Mouse (Mus musculus) urinary bladder, postnatal 14 days (tissue): ENCODE data around the gene Kcnab2.

Experiments
- DNase-seq: peaks from one replicate; pipeline ENCODE4 v3.0.0; 2021; ENCODE audit warnings: low spot score

Gene Kcnab2

DNA sequence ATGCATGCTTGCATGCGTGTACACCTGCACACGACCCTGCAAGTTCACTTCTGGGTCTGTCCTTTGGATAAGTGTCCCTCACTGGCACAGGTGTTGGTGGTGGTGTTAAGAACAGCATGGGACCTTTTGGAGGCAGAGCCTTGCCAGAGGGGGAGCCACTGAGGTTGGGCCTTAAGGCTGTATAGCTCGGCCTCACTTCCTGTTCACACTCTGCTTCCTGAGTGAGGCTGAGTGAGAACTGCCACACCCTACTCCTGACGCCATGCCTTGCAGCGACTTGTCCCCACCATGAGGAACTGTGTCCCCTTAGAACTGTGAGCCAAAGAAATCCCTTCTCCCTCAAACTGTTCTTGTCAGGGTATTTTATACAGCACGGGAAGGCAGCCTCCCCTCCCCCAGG lies 26.3 kb downstream of the Kcnab2 start:
- DNase-seq = no peak

DNA sequence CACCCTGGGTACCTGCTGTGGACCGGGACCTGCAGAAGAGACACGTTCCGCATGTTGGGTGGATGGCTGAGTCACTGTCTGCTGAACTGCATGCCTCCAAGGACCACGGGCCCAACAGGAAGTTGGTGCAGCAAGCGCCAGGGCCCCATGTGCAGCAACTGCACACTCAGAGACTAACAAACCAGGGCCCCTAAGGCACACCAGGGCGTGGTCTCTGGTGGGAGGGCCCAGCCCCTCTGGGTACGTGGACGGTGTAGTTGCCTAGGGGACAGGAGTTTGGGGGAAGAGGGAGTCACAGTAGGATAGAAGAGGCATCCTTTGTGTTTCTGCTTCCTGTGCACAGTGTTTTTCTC lies 29.0 kb downstream of the Kcnab2 start:
- DNase-seq = no peak

DNA sequence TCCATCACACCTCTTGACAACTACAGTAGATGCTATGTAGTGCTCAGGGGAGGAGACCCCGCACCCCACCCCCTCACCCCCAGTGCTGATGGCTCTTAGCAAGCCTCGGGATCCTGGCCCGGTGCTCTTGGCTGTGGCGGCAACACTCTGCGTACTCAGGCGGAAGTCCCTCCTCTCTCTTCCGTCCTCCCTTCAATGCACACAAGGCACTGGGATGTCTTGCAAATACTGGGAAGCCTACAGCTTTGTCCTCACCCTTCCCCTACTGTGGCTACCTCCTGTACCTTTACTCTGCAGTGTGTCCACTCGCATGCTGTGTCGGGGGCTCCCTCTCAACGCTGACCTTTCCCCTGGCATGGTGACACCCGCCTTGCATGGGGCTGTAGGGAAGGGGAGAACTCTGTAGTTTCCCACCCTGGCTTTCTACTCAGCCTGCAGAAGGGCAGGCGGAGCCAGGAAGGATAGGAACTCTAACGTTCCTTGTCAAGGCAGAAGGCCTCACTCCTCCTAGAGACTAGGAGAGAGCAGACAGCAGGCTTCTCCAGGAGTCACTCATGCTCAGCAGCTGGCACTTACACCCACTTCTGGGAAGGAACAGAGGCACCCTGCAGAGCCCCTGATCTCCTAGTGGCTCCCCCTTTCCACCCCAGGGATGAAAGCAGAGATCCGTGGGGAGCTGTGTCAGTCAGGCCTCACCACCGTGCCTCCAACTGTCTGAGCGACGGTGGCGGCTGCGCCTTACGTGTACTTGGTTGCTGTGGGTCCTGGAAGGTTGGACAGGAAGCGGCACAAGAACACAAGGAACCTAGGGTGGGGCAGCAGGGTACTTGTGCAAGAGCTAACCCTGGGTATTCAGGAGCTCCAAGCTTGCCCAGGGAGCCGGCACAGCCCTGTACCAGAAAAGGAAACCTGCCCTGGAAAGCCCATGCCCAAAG lies 29.7 kb downstream of the Kcnab2 start:
- no peak for DNase-seq

DNA sequence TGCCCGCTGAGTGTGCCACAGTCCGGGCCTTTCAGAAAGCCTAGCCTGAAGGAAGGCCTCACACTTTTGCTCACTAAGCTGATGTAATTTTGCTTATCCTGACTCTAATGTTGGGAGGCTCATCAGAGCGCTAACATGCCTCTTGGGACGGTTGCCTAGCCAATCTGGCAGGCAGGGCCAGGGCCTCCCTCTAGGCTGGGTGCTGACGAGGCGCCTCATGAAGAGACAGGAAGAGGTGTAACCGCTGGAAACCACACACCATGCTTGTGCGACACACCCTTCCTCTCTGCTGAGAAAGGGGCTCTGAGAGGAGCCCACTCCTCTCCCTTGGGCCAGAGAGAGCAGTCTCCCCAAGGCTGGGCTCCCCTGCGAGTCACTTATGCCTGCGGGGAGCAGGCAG lies 31.5 kb downstream of the Kcnab2 start:
- peak; percentile 16 for DNase-seq

DNA sequence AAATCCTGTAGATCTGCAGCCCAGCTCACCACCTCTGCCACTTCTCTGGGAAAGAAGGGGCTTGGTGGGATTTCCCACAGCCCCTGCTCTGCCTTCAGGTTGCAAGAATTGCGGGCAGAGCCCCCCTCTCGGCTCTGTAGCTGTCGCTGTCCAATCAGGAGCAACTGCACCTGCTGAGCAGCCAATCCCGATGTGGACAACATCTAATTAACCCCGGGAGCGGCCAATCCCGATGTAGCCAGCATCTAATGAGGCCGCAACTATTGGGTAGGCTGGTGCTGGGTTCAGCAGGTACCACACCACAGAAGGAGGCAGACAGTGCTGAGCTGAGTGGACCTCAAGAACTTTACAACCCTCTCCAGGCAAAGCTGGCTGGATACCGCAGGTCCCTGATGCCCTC lies 36.1 kb downstream of the Kcnab2 start:
- DNase-seq = no peak

DNA sequence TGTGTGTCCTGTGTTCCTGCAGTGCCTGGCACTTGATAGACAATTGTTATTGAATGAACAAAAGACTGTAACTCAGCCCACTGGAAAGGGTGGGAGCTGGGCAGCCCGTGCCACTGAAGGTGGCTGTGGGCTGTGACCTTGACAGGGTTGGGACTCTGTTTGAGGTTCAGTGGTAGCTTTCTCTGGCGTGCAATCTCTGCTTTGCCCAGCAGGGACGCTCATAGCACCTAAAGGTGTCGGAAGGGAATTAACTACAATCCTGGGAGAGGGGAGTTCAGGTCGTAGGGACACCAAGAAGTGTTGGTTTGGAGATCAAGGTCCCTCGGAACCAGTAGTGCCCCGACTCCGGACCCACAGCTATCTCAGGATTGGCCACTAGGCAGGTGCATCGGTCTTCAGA lies 36.8 kb downstream of the Kcnab2 start:
- DNase-seq = no peak

DNA sequence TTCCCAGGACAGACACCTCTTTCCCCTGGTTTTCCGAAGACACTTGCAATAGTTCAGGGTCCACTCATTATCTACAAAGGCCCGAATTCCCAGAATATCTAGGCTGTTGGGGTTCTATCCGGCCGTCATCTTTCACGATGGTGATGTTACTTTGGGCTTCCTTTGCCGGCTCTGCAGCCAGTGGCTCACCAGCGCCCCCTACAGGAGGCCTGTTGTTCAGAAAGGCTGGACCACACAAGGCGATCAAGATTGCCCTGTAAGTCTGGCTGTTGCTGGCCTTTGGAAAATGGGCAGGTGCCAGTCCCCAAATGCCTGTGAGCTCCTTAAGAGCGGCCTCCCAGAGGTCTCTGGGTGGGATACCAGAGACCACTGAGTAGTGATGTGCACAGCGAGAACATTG lies 42.4 kb downstream of the Kcnab2 start:
- DNase-seq = peak; percentile 78

DNA sequence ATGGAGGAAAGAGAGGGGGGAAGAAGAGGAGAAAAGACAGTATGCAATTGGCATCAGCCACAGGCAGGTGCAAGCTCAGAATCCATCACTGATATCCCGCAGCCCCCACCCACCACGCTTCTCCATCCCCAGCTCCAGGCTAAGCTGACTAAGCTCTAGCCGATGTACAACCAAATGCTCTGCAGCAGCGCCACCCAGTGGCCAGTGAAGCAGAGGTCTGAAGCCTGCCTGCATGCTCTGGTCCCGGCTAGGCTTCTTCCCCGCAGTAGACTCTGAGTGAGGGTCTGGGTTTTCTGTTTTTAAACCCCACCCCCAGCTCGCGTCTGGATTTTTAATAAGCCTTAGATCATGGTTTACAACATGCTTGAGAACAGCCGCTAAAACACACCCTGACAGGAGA lies 42.8 kb downstream of the Kcnab2 start:
- DNase-seq = peak; percentile 91

DNA sequence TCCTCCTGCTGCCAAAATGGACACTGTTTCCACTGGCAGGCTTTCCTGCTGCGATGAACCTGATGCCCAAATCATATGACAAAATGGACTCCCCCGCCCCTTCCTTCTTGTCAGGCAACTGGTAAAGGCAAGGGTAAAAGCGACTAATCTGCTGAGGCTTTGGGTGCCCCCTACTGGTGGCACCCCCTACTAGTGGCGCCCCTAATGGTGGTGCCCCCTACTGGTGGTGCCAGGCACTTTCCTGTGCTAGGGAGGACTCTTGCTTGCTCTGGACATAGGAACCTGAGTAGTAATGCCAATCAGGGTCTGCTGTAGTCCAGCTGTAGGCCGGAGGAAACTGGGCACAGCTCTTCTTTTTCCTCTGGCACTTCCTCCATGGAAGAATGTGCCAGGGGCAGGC lies 45.4 kb downstream of the Kcnab2 start:
- peak; percentile 12 for DNase-seq

DNA sequence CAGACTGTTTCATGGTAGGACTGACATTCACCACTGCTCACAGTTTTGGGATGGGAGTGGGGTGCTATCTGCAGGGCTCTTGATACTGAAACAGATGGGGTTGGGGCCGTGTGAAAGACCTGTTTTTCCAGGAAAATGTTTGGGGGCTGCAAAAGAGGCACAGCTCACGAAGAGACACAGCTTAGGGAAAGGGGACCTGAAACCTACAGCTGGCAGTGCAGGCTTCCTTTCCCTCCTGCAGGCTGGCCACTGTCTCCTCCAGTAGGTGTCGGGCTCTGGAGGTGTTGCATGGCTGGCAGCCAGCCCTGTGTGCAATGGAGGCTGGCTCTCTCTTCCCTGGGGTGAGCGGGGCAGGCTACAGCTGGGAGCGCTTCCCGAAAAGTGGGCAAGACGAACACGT lies 49.4 kb downstream of the Kcnab2 start:
- DNase-seq = no peak

DNA sequence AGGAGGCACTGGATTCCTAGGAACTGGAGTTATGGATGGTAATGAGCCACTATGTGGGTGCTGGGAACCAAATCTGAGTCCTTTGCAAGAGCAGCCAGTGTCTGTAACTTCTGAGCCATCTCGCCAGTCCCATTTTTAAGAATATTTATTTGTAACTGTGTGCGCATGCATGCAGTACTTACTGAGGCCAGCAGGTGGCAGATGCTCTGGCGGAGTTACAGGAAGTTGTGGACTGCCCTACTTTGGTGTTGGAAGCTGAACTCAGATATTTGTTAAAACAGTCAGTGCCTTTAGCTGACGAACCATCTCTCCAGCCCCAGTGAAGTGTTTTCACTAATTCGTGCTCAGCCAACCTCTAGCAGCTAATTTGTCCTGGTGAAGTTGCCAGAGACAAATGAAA lies 52.7 kb downstream of the Kcnab2 start:
- DNase-seq = no peak

DNA sequence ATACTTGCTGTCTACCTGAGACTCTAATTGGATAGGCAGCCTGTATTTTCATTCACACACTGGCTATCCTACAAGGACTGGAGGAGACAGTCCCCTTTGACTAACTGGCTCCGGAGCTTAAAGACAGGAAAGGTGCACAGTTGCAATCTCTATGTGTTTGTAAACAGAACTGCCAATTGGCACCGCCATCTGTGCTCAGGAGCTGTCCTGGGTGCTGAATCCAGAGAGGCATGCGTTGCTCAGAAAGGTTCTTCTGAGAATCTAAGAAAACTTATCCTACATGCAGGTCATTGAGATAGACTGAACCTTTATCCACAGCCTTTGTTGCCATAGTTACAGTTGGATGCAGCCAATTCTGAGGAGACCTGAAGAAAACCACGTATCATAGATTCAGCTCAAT lies 53.3 kb downstream of the Kcnab2 start:
- DNase-seq = peak; percentile 38

DNA sequence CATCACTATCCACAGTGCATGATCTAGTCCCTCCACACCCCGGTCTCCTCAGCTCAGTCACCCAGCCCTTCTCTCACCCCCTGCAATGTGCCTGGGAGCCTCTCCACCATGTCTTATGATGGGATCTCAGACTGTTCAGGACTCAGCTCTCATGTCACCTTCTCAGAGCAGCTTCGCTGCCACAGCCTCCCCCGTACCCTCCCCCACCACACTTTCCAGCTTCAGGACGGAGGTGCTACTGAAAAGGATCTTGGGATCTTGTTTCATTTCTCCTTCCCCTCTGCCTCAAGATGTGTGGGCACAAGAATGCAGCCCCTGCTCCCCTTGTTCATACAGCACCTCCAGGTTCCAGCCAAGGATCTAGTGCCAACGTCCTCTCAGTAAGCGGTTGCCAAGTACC lies 54.1 kb downstream of the Kcnab2 start:
- no peak for DNase-seq

DNA sequence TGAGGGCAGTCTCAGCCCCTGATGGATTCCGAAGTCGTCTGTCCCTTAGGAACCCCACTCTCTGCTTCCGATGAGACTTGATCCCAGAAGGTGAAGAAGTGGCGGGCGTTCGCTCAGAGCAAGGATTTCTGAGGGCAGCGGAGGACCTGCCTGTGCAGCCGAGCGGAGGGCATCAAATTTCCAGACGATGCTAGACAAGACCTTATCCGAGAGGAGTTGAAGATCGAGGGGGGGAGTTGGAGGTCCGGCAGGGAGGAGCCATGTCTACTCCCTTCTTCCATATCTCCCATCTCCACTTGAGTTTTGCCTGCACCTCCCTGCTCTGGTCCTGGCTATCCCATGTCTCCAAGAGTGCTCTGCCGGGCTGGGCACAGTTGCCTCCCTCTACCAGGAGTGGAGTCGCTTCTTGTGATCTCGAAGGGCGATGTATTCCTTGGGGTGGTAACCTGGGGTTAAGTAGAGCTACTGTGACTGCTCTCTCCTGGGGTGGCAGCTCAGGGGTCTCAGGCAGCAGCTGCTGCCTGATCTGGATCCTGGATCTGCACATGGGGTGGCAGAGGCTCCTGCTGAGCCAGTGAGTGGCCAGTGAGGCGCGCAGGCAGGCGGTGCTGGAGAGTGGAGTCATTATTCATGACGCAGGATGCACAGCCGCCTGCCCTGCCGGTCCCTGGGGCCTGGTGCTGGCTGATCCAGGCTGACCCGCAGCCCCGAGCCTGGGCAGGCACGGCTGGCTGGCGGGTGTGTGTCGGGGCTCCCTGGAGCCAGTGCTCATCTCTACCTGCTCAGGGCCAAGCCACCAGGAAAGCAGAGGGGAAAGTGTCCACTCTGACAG lies 59.2 kb downstream of the Kcnab2 start:
- DNase-seq = no peak

DNA sequence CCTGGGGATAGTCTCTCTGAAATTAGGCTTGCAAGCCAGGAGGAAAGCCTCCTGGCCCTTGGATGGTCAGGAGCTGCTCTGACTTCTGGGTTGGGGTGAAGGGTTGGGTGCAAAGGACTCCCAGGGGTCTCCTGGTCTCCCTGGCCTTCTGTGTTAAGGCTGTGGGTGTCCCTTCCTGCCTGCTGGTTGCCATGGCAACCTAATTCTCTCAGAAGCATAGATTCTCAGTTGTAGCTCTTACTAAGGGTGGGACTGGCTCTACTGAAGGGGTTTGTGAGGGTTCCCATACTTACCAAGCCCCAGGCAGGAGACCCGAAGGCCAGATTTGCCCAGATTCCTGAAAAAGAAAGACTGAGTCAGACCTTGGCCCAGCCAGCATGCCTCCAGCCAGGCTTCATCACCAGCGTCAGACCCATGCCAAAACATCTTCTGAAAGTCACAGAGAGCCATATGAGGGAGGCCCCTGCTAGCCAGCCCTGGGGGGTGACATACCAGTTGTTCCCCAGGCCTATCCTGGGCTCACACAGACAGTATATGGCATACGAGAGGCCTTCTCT lies 65.1 kb downstream of the Kcnab2 start:
- DNase-seq = no peak

DNA sequence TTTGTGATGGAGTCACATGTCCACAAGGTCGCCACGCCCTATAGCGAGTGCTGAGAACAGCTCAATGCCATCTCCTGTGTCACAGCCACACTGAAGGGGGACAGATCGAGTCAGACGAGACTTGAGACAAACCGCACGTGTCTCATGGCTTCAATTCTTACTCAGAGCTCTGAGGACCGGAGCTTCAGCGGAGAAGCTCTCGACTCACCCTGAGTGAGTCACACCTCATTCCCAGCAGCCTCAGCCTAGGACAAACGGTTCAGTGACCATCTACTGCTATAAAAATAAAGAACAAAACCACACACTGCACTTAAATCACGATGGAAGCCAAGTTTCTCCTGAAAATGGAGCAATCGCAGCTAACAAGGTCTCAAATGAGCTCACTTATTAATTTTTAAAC lies 66.7 kb downstream of the Kcnab2 start:
- DNase-seq = no peak

DNA sequence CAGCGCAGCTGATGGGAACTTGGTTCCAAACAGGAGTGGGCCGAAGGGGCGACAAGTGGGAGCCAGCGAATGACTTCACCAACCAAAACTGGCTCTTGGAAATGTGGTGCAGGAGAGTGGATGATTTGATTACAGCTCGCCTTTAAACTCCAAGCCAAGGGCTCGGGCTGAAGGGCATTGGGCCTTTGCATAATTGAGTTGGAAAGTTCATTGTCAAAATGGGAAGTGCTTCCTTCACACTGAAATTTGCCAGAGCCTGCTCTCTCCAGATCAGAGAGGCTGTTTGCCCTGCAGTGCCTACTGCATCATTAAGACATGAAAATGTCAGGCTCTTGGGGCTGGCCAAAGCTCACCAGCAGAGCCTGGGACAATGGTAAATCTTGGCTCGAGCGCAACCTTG lies 71.1 kb downstream of the Kcnab2 start:
- no peak for DNase-seq

DNA sequence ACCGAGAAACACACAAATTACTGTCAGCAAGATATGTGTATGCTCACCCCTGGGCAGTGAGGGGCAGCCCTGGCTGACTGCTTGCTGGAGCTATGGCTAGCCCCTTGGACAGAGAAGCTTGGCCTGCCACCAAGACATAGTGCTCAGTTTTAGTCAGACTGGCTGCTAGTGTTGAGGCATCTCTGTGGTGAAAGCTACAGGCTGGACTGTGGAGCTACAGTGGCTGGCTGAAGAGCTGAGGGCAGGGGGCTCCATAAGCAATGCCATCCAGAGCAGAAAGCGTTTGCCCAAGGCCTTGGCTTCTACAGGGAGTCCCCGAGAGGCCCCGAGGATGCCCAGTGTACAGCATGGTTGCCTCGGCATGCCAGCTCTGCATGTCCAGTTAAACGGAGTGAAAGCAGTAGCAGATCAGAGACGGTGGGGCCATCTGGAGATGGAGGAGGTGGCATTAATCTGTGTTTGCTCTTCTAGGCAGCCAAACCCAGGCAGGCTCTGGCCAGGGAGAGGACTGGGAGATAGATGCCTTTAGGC lies 71.9 kb downstream of the Kcnab2 start:
- DNase-seq = no peak

DNA sequence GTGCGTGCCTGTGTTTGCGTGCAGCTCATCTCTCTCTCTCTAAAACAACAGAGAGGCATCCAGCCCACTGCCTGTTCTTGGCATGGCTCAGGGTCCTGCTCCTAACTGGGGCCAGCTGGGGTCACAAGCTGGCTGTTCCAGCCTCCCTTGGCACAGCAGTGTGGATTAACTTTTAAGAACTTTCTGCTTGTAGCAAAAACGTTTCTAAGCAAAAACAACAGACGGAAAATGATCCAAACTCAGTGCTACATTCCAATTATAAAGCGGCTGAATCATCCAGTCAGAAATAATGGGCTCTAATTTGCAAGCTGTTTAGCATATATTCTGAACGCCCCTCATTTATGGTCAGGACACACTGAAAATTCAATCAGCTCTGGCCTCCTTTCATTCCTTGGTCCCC lies 72.5 kb downstream of the Kcnab2 start:
- no peak for DNase-seq

DNA sequence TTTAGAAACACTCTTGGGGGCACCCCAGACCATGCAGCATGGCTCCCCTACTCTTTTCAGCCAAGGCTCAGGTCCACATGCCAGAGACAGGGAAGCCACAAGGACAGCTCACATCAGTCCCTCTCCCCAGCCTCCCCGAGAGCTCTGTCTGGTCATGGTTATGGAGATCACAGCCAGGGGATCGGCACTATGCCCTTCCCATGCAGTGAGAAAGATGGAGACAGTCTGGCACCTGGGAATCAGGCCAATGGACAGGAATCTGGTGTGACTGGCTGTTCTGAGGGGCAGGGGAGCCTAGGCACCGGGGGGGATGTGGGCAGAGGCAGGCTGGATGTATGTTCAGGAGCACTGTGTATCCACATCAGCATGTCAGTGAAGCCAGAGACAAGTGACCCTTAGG lies 78.7 kb downstream of the Kcnab2 start:
- no peak for DNase-seq

DNA sequence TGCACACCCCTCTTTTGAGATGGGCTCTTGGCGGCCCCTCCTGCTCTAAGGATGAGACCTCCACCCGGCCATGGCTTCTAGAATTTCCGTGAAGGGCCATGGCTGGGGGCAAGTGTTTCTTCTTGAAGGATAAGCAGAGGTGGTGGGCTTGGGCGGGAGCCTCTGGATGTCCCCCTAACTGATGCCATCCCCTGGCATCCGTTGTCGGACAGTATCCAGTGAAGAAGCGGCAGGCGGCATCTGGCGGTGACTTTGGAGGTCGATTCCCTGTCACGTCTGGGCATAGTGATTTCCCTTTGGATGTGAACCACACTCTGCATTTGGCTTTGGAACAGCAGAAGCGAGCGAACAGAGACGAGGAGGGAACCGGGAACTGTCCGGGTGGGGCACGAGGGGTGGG lies 85.0 kb downstream of the Kcnab2 start:
- no peak for DNase-seq

DNA sequence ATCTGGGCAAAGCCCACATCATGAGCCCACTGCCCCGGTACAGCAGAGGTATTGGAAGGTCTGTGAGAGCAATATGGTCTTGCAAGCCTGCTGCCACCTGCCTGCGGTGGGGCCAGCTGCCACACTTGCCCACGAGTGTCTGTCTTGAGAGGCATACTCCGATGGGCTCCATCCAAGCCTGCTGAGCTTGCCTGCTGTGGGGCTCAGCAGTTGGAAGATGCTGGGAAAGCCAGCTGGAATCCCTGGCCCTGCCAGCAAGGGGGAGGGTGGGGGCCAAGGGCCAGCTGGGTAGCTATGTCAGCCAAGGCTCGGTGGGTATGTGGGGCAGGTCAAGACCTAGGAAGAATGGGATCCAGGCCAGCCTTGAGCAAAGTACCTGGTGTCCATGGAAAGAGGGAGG lies 85.5 kb downstream of the Kcnab2 start:
- DNase-seq = no peak

DNA sequence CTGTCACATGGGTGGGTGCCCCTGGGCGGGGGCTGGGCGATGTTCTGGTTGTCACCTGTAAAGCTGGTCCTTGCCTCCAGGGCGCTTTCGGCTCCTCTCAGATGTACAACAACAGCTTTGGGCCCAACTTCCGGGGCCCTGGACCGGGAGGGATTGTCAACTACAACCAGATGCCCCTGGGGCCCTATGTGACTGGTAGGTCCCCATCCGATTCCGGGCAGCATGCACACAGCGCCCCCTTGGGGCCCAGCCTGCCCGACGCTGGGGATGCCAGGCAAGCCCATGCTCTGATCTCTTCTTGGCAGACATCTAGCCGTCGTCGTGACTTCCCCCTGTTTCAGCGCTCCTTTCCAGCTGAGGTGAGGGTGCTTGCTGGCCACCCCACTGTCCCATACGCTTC lies 92.0 kb downstream of the Kcnab2 start:
- no peak for DNase-seq
